Mouse (Mus musculus) T-cell, adult 66 days (primary cell): ENCODE results near the gene C4bp. TPM values are rescaled to one million over a fixed set of nuclear protein-coding genes. Genes with fewer than 3 reads are reported as not detected.

Experiments
- total RNA-seq, 2 experiments: library from RNA; stranded (reverse); gene quantifications; 3 replicates in 1 of 2; 4 replicates in 1 of 2; pipeline ENCODE4 v1.2.4; 2023

The C4bp gene
- total RNA-seq, result not detected

DNA sequence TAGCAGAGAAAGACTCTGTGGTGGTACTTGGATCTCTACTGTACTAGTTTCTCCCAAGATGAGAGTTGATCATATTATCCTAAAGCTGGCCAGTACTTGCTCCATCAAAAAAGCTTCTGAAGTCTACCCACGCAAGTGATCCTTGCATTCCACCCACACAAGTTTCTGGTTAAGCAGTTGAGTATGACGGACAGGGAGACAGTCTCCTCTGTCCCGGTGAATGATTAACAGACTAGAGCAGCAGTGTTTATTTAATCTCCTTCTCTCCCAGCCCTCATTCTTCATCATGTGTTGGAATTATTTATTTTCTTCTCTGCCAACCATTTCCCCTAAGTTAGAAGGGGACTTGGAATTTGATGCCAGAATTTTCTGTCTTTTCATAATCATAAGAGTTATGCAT is at the start of gene C4bp:
TSS of gene C4bp (minus strand) at position 179 of the 400 bp plus-strand sequence.

GRCm38 (mm10) chr1:130629521-130629920 is 31.9 kb downstream of the C4bp start, which contains the start of gene Zp3r:
TSS of gene Zp3r (minus strand) at chr1:130629621.

Other genes starting within 250 kb of the C4bp start
- 1 to 10 TPM; 1.4 to 3.3 TPM for gene Cd55b, start 238.6 kb downstream of the C4bp start, total RNA-seq
- gene Cd55, start 198.9 kb downstream of the C4bp start, total RNA-seq, result 100 to 1,000 TPM; 140 to 151 TPM
- not detected for gene Zp3r, start 32.0 kb downstream of the C4bp start, total RNA-seq
- not detected for gene Gm29427, start 54.2 kb upstream of the C4bp start, total RNA-seq
- gene Yod1, start 55.7 kb upstream of the C4bp start, total RNA-seq, result 10 to 100 TPM; 14.0 to 14.3 TPM
- gene Pfkfb2, start 67.6 kb upstream of the C4bp start, total RNA-seq, result 10 to 100 TPM; 18.8 to 19.8 TPM
- gene AA986860, start 70.3 kb upstream of the C4bp start, total RNA-seq, result 1 to 10 TPM; 1.0 to 1.7 TPM
- gene Fcamr, start 139.3 kb upstream of the C4bp start, total RNA-seq, result not detected
- not detected for gene Pigr, start 165.1 kb upstream of the C4bp start, total RNA-seq
- gene Fcmr, start 204.0 kb upstream of the C4bp start, total RNA-seq, result 1 to 10 TPM; 1.5 to 3.5 TPM
- gene Il24, start 225.8 kb upstream of the C4bp start, total RNA-seq, result not detected
- gene Il20, start 249.8 kb upstream of the C4bp start, total RNA-seq, result not detected